8 mouse cellular contexts compared by ENCODE assay signal in the genomic region with DNA sequence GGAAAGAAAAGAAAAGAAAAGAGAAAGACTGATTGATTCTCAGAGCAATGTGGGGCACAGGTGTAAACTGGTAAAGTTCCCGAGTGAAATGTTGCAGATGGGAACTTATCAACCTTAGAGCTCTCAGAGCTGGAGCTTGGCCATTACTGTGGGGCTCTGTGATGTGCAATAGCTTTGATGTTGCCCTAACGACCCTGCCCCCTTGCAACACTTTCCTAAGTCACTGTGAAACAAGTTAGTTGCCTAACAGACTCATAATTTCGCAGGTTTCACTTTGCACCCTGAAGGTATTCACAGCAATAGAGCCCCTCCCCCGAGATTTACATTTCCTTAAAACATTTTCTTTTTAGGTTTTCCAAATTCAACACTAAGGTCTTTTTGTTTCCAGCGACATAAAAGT. TPM values are rescaled to one million over a fixed set of nuclear protein-coding genes. Genes with fewer than 3 reads are reported as not detected.
DNase-seq lines count a peak whose midpoint lies in the region; ATAC-seq lines count a peak whose summit lies in the region.

A gene (plus strand): TSS at position 387 of the 400 bp plus-strand sequence.

- peak within 1 kb of the TSS; percentile 40 for H3K4me3 ChIP-seq in neural tube, embryonic 11.5 days (ENCODE audit: low read depth, low read length)
- H3K4me3 ChIP-seq in embryonic facial prominence, embryonic 13.5 days = peak within 1 kb of the TSS; percentile 46
- peak within 1 kb of the TSS; percentile 50 to 64 for H3K4me3 ChIP-seq in heart, embryonic 14.5 days (ENCODE audit: control insufficient read depth in 1 of 2, insufficient read depth in 1 of 2, low read depth in 1 of 2, low read length in 2 of 2)
- H3K4me3 ChIP-seq in limb, embryonic 13.5 days = peak within 1 kb of the TSS; percentile 57
- peak within 1 kb of the TSS; percentile 35 for H3K4me3 ChIP-seq in midbrain, embryonic 14.5 days (replicated peaks; ENCODE audit: low read depth, low read length)

- H3K4me1 ChIP-seq in neural tube, embryonic 11.5 days (ENCODE audit: control insufficient read depth, insufficient read depth, low read length) = no peaks in the 10 kb centered on the region
- H3K4me1 ChIP-seq in embryonic facial prominence, embryonic 13.5 days = peaks cover 34% of the 10 kb centered on the region
- H3K4me1 ChIP-seq in heart, embryonic 14.5 days (ENCODE audit: control insufficient read depth in 2 of 2, insufficient read depth in 2 of 2, low read length in 2 of 2) = peaks cover 10 to 16% of the 10 kb centered on the region in 2 experiments; a peak in 3 of 4 replicates
- H3K4me1 ChIP-seq in limb, embryonic 13.5 days = peaks cover 36% of the 10 kb centered on the region
- 0 out of 2 replicates have a peak, but pooled peaks cover 3% of the 10 kb centered on the region for H3K4me1 ChIP-seq in midbrain, embryonic 14.5 days (ENCODE audit: control insufficient read depth, insufficient read depth, low read length)

- peak; percentile 43 for ATAC-seq in neural tube, embryonic 11.5 days (ENCODE audit: insufficient read depth, low FRiP score, low TSS enrichment)
- ATAC-seq in embryonic facial prominence, embryonic 13.5 days (ENCODE audit: insufficient number of reproducible peaks, insufficient read depth, low FRiP score, low TSS enrichment, low read depth) = no peak
- no peak for ATAC-seq in heart, embryonic 14.5 days (ENCODE audit: insufficient number of reproducible peaks, insufficient read depth, low FRiP score, low read depth)
- ATAC-seq in limb, embryonic 13.5 days (ENCODE audit: low FRiP score, low read depth) = peak; percentile 35; the same call in 1 of the 2 replicates
- ATAC-seq in midbrain, embryonic 14.5 days (ENCODE audit: low FRiP score, low TSS enrichment) = no peak; the same call in 1 of the 2 replicates

- DNase-seq in neural tube, embryonic 11.5 days (ENCODE audit: low spot score) = peak; percentile 19
- no peak for DNase-seq in neural tube, embryonic 10.5 days (ENCODE audit: extremely low spot score, low spot score)
- peak; percentile 15 for DNase-seq in midbrain, embryonic 14.5 days
- DNase-seq in right cerebral cortex, adult 2 months (ENCODE audit: low spot score in 2 of 2) = no peak
- no peak for DNase-seq in cerebellum, adult 18-20 months

- no peaks in the 10 kb centered on the region for H3K9me3 ChIP-seq in neural tube, embryonic 11.5 days (ENCODE audit: control insufficient read depth, low read length)
- H3K9me3 ChIP-seq in embryonic facial prominence, embryonic 13.5 days = no peaks in the 10 kb centered on the region
- H3K9me3 ChIP-seq in heart, embryonic 14.5 days (ENCODE audit: control insufficient read depth, low read length) = no peaks in the 10 kb centered on the region
- H3K9me3 ChIP-seq in limb, embryonic 13.5 days = no peaks in the 10 kb centered on the region
- no peaks in the 10 kb centered on the region for H3K9me3 ChIP-seq in midbrain, embryonic 14.5 days (ENCODE audit: control insufficient read depth, low read length)

- H3K36me3 ChIP-seq in neural tube, embryonic 11.5 days (ENCODE audit: control insufficient read depth, insufficient read depth, low read length) = no peaks in the 10 kb centered on the region
- no peaks in the 10 kb centered on the region for H3K36me3 ChIP-seq in embryonic facial prominence, embryonic 13.5 days
- H3K36me3 ChIP-seq in heart, embryonic 14.5 days (ENCODE audit: control insufficient read depth, insufficient read depth, low read length) = no peaks in the 10 kb centered on the region
- no peaks in the 10 kb centered on the region for H3K36me3 ChIP-seq in limb, embryonic 13.5 days
- no peaks in the 10 kb centered on the region for H3K36me3 ChIP-seq in midbrain, embryonic 14.5 days (ENCODE audit: control insufficient read depth, insufficient read depth, low read length)

- H3K27me3 ChIP-seq in neural tube, embryonic 11.5 days (ENCODE audit: control insufficient read depth, insufficient read depth, low read length) = no peaks in the 10 kb centered on the region
- no peaks in the 10 kb centered on the region for H3K27me3 ChIP-seq in embryonic facial prominence, embryonic 13.5 days
- H3K27me3 ChIP-seq in heart, embryonic 14.5 days (ENCODE audit: control insufficient read depth, insufficient read depth, low read length) = no peaks in the 10 kb centered on the region
- no peaks in the 10 kb centered on the region for H3K27me3 ChIP-seq in limb, embryonic 13.5 days
- H3K27me3 ChIP-seq in midbrain, embryonic 14.5 days (ENCODE audit: control insufficient read depth, insufficient read depth, low read length) = no peaks in the 10 kb centered on the region

- peak within 1 kb of the TSS; percentile 76 for H3K4me2 ChIP-seq in neural tube, embryonic 11.5 days (ENCODE audit: low read depth)
- peak within 1 kb of the TSS; percentile 69 for H3K4me2 ChIP-seq in embryonic facial prominence, embryonic 13.5 days
- peak within 1 kb of the TSS; percentile 83 for H3K4me2 ChIP-seq in heart, embryonic 14.5 days (ENCODE audit: low read length)
- peak within 1 kb of the TSS; percentile 72 for H3K4me2 ChIP-seq in limb, embryonic 13.5 days (replicated peaks)
- peak within 1 kb of the TSS; percentile 71 for H3K4me2 ChIP-seq in midbrain, embryonic 14.5 days (ENCODE audit: low read length)

- peak within 1 kb of the TSS; percentile 57 for H3K9ac ChIP-seq in neural tube, embryonic 11.5 days (ENCODE audit: low read length)
- peak within 1 kb of the TSS; percentile 67 for H3K9ac ChIP-seq in embryonic facial prominence, embryonic 13.5 days
- H3K9ac ChIP-seq in heart, embryonic 14.5 days (ENCODE audit: low read length) = peak within 1 kb of the TSS; percentile 77
- peak within 1 kb of the TSS; percentile 70 for H3K9ac ChIP-seq in limb, embryonic 13.5 days
- H3K9ac ChIP-seq in midbrain, embryonic 14.5 days (replicated peaks; ENCODE audit: low read length) = peak within 1 kb of the TSS; percentile 49; the same call in 1 of the 2 replicates

- WGBS in neural tube, embryonic 11.5 days = 0% methylated on average over 5 of the region's 5 CpGs
- 2% methylated on average over 5 of the region's 5 CpGs for WGBS in embryonic facial prominence, embryonic 13.5 days
- 2% methylated on average over 5 of the region's 5 CpGs for WGBS in heart, embryonic 14.5 days
- 0% methylated on average over 5 of the region's 5 CpGs for WGBS in limb, embryonic 13.5 days
- 4% methylated on average over 5 of the region's 5 CpGs for WGBS in midbrain, embryonic 14.5 days

- H3K27ac ChIP-seq in neural tube, embryonic 11.5 days (ENCODE audit: low read depth, low read length) = no peak within 1 kb of the TSS
- peak within 1 kb of the TSS; percentile 57 for H3K27ac ChIP-seq in embryonic facial prominence, embryonic 13.5 days
- peak within 1 kb of the TSS; percentile 1 to 59; a peak in 2 of 4 replicates for H3K27ac ChIP-seq in heart, embryonic 14.5 days (replicated peaks in 1 of 2; ENCODE audit: control insufficient read depth in 1 of 2, insufficient read depth in 1 of 2, low read depth in 2 of 2, low read length in 2 of 2)
- peak within 1 kb of the TSS; percentile 58; the same call in 1 of the 2 replicates for H3K27ac ChIP-seq in limb, embryonic 13.5 days
- no peak within 1 kb of the TSS for H3K27ac ChIP-seq in midbrain, embryonic 14.5 days (replicated peaks; ENCODE audit: low read depth, low read length)

RNA-seq across cellular contexts. Expression of the gene that starts here (rescaled TPM):
- polyA plus RNA-seq in neural tube, embryonic 11.5 days (2014; fragmentation: Nextera tagmentation; extraction: Ambion mirVana) = 59.7 and 61.3 TPM in 2 replicates
- 87.0 and 115 TPM in 2 replicates for polyA plus RNA-seq in embryonic facial prominence, embryonic 13.5 days (2015; fragmentation: Nextera tagmentation; extraction: Ambion mirVana)
- polyA plus RNA-seq in heart, embryonic 14.5 days (2014; fragmentation: Nextera tagmentation; extraction: Ambion mirVana) = 133 and 151 TPM in 2 replicates
- polyA plus RNA-seq in limb, embryonic 13.5 days (2015; fragmentation: Nextera tagmentation; extraction: Ambion mirVana) = 145 and 150 TPM in 2 replicates
- polyA plus RNA-seq in midbrain, embryonic 14.5 days (2014; fragmentation: Nextera tagmentation; extraction: Ambion mirVana) = 70.5 and 79.2 TPM in 2 replicates

Comparison
In these comparisons a context has a peak if more than half of its experiments do, and no peak if none do; other contexts are left out.
1. DNase-seq: peak in neural tube, embryonic 11.5 days (single experiment) and midbrain, embryonic 14.5 days (single experiment); none in neural tube, embryonic 10.5 days (single experiment), right cerebral cortex, adult 2 months (0 of 2) and cerebellum, adult 18-20 months (0 of 2).
2. ATAC-seq: peak in neural tube, embryonic 11.5 days (single experiment) and limb, embryonic 13.5 days (single experiment); none in embryonic facial prominence, embryonic 13.5 days (single experiment), heart, embryonic 14.5 days (single experiment) and midbrain, embryonic 14.5 days (single experiment).
3. H3K27ac ChIP-seq: peak in embryonic facial prominence, embryonic 13.5 days (single experiment), heart, embryonic 14.5 days (2 of 2) and limb, embryonic 13.5 days (single experiment); none in neural tube, embryonic 11.5 days (single experiment) and midbrain, embryonic 14.5 days (single experiment).
4. Peak in every context shown above with its lines, with median percentiles within 50 percentile points of each other: H3K4me2 ChIP-seq, H3K4me3 ChIP-seq and H3K9ac ChIP-seq.